Mouse (Mus musculus) liver, embryonic 14.5 days (tissue): ENCODE measurements around the gene Fam163a. TPM values are rescaled to one million over a fixed set of nuclear protein-coding genes. Genes with fewer than 3 reads are reported as not detected.
A peak's percentile ranks its signal among the peaks of the same experiment; 100 is the strongest.

Experiments
- ATAC-seq: fragments of 200-750 bp; cut with Nextera tagmentation; 2 replicates; pipeline ENCODE4 v1.8.0; 2017; ENCODE audit warnings: moderate number of reproducible peaks, mild to moderate bottlenecking, moderate library complexity; ENCODE audit not compliant: insufficient read depth
- DNase-seq, 3 experiments: peaks; one replicate each; pipeline ENCODE4 v3.0.0-alpha.2; 2012 to 2013; ENCODE audit warnings: low read depth in 3 of 3, low spot score in 3 of 3
- H3K27ac ChIP-seq: fragments of 300-500 bp; sonication (generic); 2 replicates; pipeline ENCODE4 v1.5.1; 2014; ENCODE audit warnings: moderate library complexity, mild to moderate bottlenecking, control low read depth, inconsistent platforms
- H3K27me3 ChIP-seq: fragments of 300-500 bp; sonication (generic); 2 replicates; pipeline ENCODE4 v1.6.1; 2014; ENCODE audit warnings: mild to moderate bottlenecking, low read length, moderate library complexity; ENCODE audit not compliant: control insufficient read depth, insufficient read depth
- H3K36me3 ChIP-seq: fragments of 300-500 bp; sonication (generic); replicated peaks from 2 replicates; pipeline ENCODE4 v1.6.1; 2014; ENCODE audit warnings: low read depth; ENCODE audit not compliant: control insufficient read depth, insufficient read depth
- H3K4me1 ChIP-seq, 2 experiments: fragments of 200-500 bp in 1 of 2; fragments of 300-500 bp in 1 of 2; sonication (generic) in 1 of 2; replicated peaks; 2 replicates each; pipeline ENCODE4 v1.6.1; 2012 to 2014; ENCODE audit warnings: antibody characterized with exemption in 1 of 2, inconsistent platforms in 1 of 2, low read length in 1 of 2; ENCODE audit not compliant: control insufficient read depth in 2 of 2, insufficient read depth in 2 of 2
- H3K4me2 ChIP-seq: fragments of 300-500 bp; sonication (generic); 2 replicates; pipeline ENCODE4 v1.6.1; 2014; ENCODE audit warnings: low read depth, mild to moderate bottlenecking, control low read depth, moderate library complexity
- H3K4me3 ChIP-seq, 2 experiments: fragments of 200-500 bp in 1 of 2; fragments of 300-500 bp in 1 of 2; sonication (generic) in 1 of 2; 2 replicates each; pipeline ENCODE4 v1.5.1; 2012 to 2014; ENCODE audit warnings: low read depth in 2 of 2, low read length in 2 of 2, mild to moderate bottlenecking in 2 of 2, control low read depth in 1 of 2, inconsistent platforms in 1 of 2, moderate library complexity in 1 of 2; ENCODE audit not compliant: insufficient read depth in 1 of 2
- H3K9ac ChIP-seq: fragments of 300-500 bp; sonication (generic); replicated peaks from 2 replicates; pipeline ENCODE4 v1.6.1; 2014; ENCODE audit warnings: mild to moderate bottlenecking, control low read depth, moderate library complexity
- H3K9me3 ChIP-seq: fragments of 300-500 bp; sonication (generic); 2 replicates; pipeline ENCODE4 v1.6.1; 2016; ENCODE audit warnings: low read length, mixed read lengths; ENCODE audit not compliant: control insufficient read depth
- CTCF ChIP-seq: IDR thresholded peaks from 2 replicates; pipeline ENCODE4 v1.5.1; 2016; ENCODE audit warnings: antibody characterized with exemption, low read depth, control low read depth
- EP300 ChIP-seq: IDR thresholded peaks from 2 replicates; pipeline ENCODE4 v1.6.1; 2016; ENCODE audit warnings: antibody characterized with exemption, low read depth
- WGBS: fragments of 180-500 bp; shearing (Covaris S2); extraction: QIAGEN DNeasy Blood & Tissue Kit; methylation state at CpG from one replicate; pipeline ENCODE4 v1.1.7; 2014; ENCODE audit not compliant: insufficient replicate concordance; 5-methylcytosine and 5-hydroxymethylcytosine counted together
- polyA plus RNA-seq, 2 experiments: library from polyadenylated mRNA; depleted of rRNA in 1 of 2; stranded (reverse) in 1 of 2; unstranded in 1 of 2; fragments of >200 nt; fragmentation: Nextera tagmentation in 1 of 2; extraction: Ambion mirVana in 1 of 2; gene quantifications; 2 replicates each; pipeline versions ENCODE4 v1.2.1 to v1.2.3; 2012 to 2014

The Fam163a gene
- polyA plus RNA-seq, 2 experiments = 0.01 TPM; not detected in 1

DNA sequence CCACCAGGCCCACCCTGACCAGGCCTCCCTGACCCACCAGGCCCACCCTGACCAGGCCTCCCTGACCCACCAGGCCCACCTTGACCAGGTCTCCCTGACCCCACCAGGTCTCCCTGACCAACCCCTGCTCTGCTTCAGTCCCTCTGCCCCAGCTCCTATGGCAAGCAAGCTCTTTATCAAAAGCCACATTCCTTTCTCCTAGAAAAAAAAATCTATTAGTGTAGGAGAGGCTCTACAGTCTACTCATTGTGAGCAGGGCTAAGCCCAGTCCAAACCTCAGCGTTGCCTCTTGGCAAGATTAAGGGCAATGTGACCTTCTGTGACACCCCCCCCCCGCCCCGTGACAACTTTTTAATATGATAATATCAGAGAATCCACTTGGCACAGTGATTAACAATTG lies 120.2 kb downstream of the Fam163a start:
- ATAC-seq (no peak), DNase-seq (no peak)
- Histone ChIP-seq H3K4me3 (no peak overlapping the region), H3K4me2 (no peak overlapping the region), H3K4me1 (no peaks in the 10 kb centered on the region), H3K9me3 (no peaks in the 10 kb centered on the region), H3K27me3 (no peaks in the 10 kb centered on the region), H3K36me3 (no peaks in the 10 kb centered on the region), H3K9ac (no peak overlapping the region), H3K27ac (no peak overlapping the region)
- WGBS = 51% methylated on average over 3 of the region's 3 CpGs
- TF ChIP-seq EP300 = no peak
- no peak for TF ChIP-seq CTCF

GRCm38 (mm10) chr1:156077655-156078054 lies 127.2 kb downstream of the Fam163a start:
- H3K9ac ChIP-seq = no peak overlapping the region
- TF ChIP-seq CTCF = no peak
- no peak for TF ChIP-seq EP300
- ATAC-seq (no peak), DNase-seq (no peak)
- H3K36me3 ChIP-seq = no peaks in the 10 kb centered on the region
- no peaks in the 10 kb centered on the region for H3K27me3 ChIP-seq
- H3K27ac ChIP-seq = no peak overlapping the region
- H3K4me1 ChIP-seq = peaks cover 0 to 1% of the 10 kb centered on the region in 2 experiments; a peak in 1 of 4 replicates
- 50% methylated on average over 3 of the region's 3 CpGs for WGBS
- H3K4me2 ChIP-seq = no peak overlapping the region
- no peaks in the 10 kb centered on the region for H3K9me3 ChIP-seq
- H3K4me3 ChIP-seq = no peak overlapping the region

DNA sequence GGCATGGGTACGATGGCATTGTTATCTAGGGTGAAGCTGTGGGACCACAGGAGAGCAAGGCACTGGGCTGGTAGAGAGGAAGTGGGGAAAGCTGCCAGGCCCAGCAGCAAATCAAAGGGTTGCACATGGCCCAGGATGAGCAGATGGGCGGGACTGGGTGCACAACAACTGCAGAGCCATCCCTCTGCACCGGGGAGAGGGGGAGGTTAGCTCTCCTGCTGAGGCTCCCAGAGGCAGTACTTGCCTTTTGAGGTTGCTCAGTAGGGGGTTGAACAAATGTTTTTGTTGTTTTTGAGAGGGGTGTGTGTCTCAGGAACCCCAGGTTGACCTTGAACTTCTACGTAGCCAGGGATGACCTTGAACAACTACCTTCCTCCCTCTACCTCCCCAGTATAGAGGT lies 128.4 kb downstream of the Fam163a start:
- Histone ChIP-seq H3K9me3 (no peaks in the 10 kb centered on the region), H3K27ac (no peak overlapping the region), H3K4me3 (no peak overlapping the region), H3K4me2 (no peak overlapping the region), H3K36me3 (no peaks in the 10 kb centered on the region), H3K4me1 (peaks cover 0 to 5% of the 10 kb centered on the region in 2 experiments; a peak in 1 of 4 replicates), H3K9ac (no peak overlapping the region), H3K27me3 (no peaks in the 10 kb centered on the region)
- WGBS = 29% methylated on average over 4 of the region's 4 CpGs
- no peak for TF ChIP-seq CTCF
- ATAC-seq = no peak
- DNase-seq = no peak

DNA sequence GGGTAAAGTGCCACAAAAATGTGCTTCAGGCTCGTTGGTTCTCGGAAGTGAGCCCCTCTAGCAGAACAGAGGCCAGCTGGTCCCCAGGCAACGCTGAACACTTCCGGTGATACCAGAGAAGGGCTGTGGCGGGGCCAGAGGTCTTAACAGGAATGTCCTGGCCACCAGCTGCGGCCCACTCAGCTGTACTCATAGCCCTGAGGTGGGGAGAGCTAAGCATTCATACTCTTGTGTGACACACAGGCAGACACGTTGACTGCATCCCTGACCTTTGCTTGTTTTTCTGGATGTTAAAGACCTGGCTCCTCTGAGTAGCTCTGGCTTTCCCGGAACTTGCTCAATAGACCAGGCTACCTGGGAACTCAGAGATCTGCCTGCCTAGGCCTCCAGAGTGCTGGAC lies 130.3 kb downstream of the Fam163a start:
- Histone ChIP-seq H3K4me1 (peaks cover 0 to 5% of the 10 kb centered on the region in 2 experiments; a peak in 1 of 4 replicates), H3K9me3 (no peaks in the 10 kb centered on the region), H3K27ac (no peak overlapping the region), H3K36me3 (no peaks in the 10 kb centered on the region), H3K4me3 (no peak overlapping the region), H3K9ac (no peak overlapping the region), H3K27me3 (no peaks in the 10 kb centered on the region), H3K4me2 (no peak overlapping the region)
- no peak for ATAC-seq
- no peak for TF ChIP-seq CTCF
- TF ChIP-seq EP300 = no peak
- DNase-seq = no peak
- 57% methylated on average over 8 of the region's 8 CpGs for WGBS

DNA sequence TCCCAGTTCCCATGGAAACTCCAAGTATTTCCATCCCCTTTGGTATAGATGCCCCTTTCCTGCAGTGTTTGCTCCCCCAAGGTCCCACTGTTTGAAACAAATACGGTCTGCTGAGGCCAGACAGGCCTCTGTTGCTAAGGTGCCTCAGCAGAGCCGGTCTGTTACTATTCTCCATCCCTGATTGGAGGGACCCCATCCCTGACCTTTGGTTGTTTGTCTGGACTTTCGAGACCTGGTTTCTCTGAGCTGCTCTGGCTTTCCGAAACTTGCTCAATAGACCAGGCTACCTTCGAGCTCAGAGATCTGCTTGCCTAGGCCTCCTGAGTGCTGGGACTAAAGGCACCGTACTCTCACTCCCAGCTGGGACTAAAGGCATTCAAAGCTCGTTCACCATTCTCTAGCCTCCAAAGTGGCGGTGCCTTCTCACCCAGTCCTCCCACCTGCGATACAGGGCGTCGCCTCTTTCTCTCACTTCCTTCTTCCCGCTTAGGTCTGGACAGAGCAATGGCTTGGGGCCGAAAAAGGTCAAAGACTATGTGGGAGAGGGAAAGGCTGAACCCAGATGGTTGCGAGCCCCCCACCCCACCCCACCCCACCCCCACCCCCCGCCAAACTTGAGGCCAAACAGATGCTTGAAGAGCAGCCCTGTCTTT lies 131.5 kb downstream of the Fam163a start:
- ATAC-seq = peak; percentile 50
- no peaks in the 10 kb centered on the region for H3K9me3 ChIP-seq

More for the DNA sequence above, 131.5 kb downstream of the Fam163a start:
- no peaks in the 10 kb centered on the region for H3K27me3 ChIP-seq
- no peak overlapping the region for H3K9ac ChIP-seq
- no peaks in the 10 kb centered on the region for H3K36me3 ChIP-seq
- H3K4me1 ChIP-seq = peaks cover 0 to 5% of the 10 kb centered on the region in 2 experiments; a peak in 1 of 4 replicates
- no peak overlapping the region for H3K4me3 ChIP-seq
- DNase-seq = peak in 2 of 3 experiments; percentile 16 to 26
- no peak overlapping the region for H3K4me2 ChIP-seq
- 59% methylated on average over 15 of the region's 15 CpGs for WGBS
- TF ChIP-seq EP300 (no peak), CTCF (no peak)
- H3K27ac ChIP-seq = no peak overlapping the region
